Mouse (Mus musculus) E14TG2a.4 (cell line): ENCODE measurements around the gene Rnf216.

Source experiments
- CTCF ChIP-seq: conservative IDR thresholded peaks from 2 replicates; pipeline ENCODE4 v1.5.1; 2014; ENCODE audit warnings: low read length
- POU5F1 ChIP-seq: IDR thresholded peaks from 2 replicates; pipeline ENCODE4 v1.6.1; 2014; ENCODE audit warnings: low read length, borderline replicate concordance

- TF ChIP-seq CTCF (no peak), POU5F1 (no peak)
These were observed 150.3 kb downstream of the Rnf216 start for GRCm38 (mm10) chr5:142962444-142962961.
